Mouse (Mus musculus) cerebellum, adult 2 months (tissue): Measurements from ENCODE around the gene Sh3pxd2a. TPM values are rescaled to one million over a fixed set of nuclear protein-coding genes. Genes with fewer than 3 reads are reported as not detected.

ENCODE experiments used
- DNase-seq, 2 experiments: peaks; one replicate each; pipeline ENCODE4 v3.0.0; 2021
- H3K27ac ChIP-seq: fragments of 200-500 bp; 2 replicates; pipeline ENCODE4 v1.5.1; 2012; ENCODE audit warnings: low read length, control low read depth, inconsistent platforms; ENCODE audit not compliant: insufficient read depth
- H3K27me3 ChIP-seq: fragments of 200-500 bp; 2 replicates; pipeline ENCODE4 v1.6.1; 2012; ENCODE audit warnings: inconsistent platforms, mild to moderate bottlenecking, low read length, moderate library complexity; ENCODE audit not compliant: control insufficient read depth, insufficient read depth
- H3K4me1 ChIP-seq: fragments of 200-500 bp; 2 replicates; pipeline ENCODE4 v1.6.1; 2011; ENCODE audit warnings: low read length; ENCODE audit not compliant: control insufficient read depth, insufficient read depth
- H3K4me3 ChIP-seq: fragments of 200-500 bp; replicated peaks from 2 replicates; pipeline ENCODE3; 2011; ENCODE audit warnings: mild to moderate bottlenecking, low read depth, low read length, control low read depth; ENCODE audit not compliant: insufficient read depth
- CTCF ChIP-seq: fragments of 200-500 bp; IDR thresholded peaks from 2 replicates; pipeline ENCODE4 v1.5.1; 2011; ENCODE audit warnings: low read depth, mild to moderate bottlenecking, control low read depth, low read length, moderate library complexity, borderline replicate concordance; ENCODE audit not compliant: insufficient read depth
- POLR2A ChIP-seq: fragments of 200-500 bp; IDR thresholded peaks from 2 replicates; pipeline ENCODE4 v1.6.1; 2011; ENCODE audit warnings: low read length, control low read depth, borderline replicate concordance; ENCODE audit not compliant: insufficient read depth
- WGBS: fragments of 180-500 bp; shearing (Covaris S2); methylation state at CpG from one replicate; pipeline ENCODE4 v1.1.7; 2018; 5-methylcytosine and 5-hydroxymethylcytosine counted together
- polyA plus RNA-seq: library from polyadenylated mRNA; depleted of rRNA; stranded (reverse); fragments of >200 nt; gene quantifications from 2 replicates; pipeline ENCODE4 v1.2.3, GENCODE M21; 2012

Sh3pxd2a gene
- polyA plus RNA-seq, 1 experiment: 7.9 TPM

DNA sequence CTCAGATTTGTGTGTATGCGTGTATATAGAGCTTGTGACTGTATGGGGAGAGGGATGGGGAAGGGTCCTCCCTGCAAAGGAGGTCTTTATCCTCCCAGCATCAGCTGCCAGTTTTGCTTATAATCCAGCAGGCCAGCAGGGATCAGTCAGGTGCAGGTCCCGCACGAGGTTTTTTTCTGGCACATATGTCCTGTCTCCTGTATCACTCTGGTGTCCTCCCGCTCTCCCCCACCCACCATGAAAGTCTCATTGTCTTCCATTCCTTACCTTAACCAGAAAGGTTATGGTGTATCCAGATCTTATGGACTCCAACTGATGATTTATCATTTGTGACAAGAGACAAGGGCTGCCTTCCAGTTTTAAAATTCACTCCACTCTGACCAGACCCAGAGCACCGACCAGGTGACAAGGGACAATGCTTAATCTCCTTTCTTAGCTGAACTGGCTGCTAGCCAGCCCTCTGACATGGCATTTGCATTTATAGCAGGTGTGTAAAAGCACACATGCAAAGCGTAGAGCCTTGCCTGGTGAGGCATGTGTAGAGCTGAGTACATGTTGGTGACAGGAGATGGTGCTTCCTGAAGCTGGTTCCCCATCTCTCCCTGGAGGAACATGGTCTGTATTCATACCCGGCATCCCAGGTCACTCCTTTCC, 242.6 kb downstream of the Sh3pxd2a start:
- WGBS: 20% methylated on average over 7 of the region's 7 CpGs
- peaks cover 66% of the 10 kb centered on the region for H3K4me1 ChIP-seq
- H3K4me3 ChIP-seq: no peak overlapping the region
- peak; percentile 57 to 58 for DNase-seq
- H3K27me3 ChIP-seq: no peaks in the 10 kb centered on the region
- TF ChIP-seq CTCF: no peak
- no peak for TF ChIP-seq POLR2A
- peak overlapping the region; percentile 95 for H3K27ac ChIP-seq

DNA sequence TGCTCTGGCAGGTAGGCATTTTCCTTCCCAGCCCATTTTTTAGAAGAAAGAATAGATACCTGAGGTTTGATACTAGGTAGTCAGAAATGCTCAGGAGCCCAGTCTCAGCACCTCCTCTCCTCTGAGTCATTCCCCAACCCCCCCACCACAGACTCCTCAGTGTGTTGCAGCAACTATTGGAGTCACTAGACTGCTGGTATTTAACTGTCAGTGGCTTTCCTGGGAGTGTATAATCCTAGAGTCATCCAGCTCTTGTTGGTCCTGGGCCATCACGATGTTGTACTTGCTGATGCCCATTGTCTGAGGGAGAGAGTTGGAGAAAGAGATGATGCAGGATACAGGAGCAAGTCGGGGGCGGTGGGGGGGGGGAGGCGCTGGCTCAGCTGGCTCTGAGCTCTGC, 243.2 kb downstream of the Sh3pxd2a start:
- peak in 1 of 2 experiments; percentile 54 for DNase-seq
- no peak for TF ChIP-seq CTCF
- TF ChIP-seq POLR2A: no peak
- H3K4me3 ChIP-seq: no peak overlapping the region
- H3K4me1 ChIP-seq: peaks cover 60% of the 10 kb centered on the region
- no peaks in the 10 kb centered on the region for H3K27me3 ChIP-seq
- peak overlapping the region; percentile 95 for H3K27ac ChIP-seq
- 48% methylated on average over 4 of the region's 4 CpGs for whole genome bisulfite sequencing

DNA sequence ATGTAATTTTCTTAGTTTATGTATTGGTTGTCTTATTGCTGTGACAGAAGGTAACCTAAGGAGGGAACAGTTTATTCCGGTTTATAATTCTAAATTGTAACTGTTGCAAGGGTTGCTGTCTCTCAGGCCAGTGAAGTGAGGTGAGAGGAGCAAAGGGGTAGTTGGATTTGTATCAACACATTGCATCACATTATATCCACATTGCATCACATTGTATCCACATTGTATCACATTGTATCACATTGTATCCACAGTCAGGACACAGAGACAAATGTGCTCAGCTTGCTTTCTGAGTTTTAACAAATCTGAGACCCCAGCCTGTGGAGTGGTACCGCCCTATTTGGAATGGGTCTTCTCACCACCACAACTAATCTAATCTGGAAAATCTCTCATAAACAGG, 244.0 kb downstream of the Sh3pxd2a start:
- TF ChIP-seq POLR2A (no peak), CTCF (no peak)
- Histone ChIP-seq H3K27ac (no peak overlapping the region), H3K4me3 (no peak overlapping the region), H3K4me1 (peaks cover 53% of the 10 kb centered on the region), H3K27me3 (no peaks in the 10 kb centered on the region)
- 88% methylated on average over 2 of the region's 2 CpGs for WGBS
- no peak for DNase-seq

DNA sequence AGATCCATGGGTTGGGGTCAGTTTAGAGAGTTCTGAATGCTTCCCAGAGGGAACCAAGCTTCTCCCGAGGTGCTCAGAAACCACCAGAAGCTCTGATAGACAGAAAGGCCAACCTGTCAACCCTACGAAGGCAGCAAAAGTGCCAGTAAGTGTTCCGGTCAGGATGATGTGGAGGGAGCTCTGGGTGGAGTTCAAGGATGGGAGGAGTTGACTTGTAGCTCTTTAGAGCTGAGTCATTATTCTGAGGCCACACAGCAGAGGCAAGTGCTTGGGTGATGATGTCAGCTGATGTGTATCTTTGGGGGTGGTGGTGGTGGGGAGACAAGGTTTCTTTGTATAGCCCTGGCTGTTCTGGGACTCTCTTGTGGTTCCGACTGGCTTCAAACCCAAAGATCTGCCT, 244.6 kb downstream of the Sh3pxd2a start:
- Histone ChIP-seq H3K4me1 (peaks cover 52% of the 10 kb centered on the region), H3K4me3 (no peak overlapping the region), H3K27ac (peak overlapping the region; percentile 5; the same call in 1 of the 2 replicates), H3K27me3 (no peaks in the 10 kb centered on the region)
- 76% methylated on average over 4 of the region's 4 CpGs for WGBS
- no peak for TF ChIP-seq CTCF
- TF ChIP-seq POLR2A: no peak
- DNase-seq: no peak

DNA sequence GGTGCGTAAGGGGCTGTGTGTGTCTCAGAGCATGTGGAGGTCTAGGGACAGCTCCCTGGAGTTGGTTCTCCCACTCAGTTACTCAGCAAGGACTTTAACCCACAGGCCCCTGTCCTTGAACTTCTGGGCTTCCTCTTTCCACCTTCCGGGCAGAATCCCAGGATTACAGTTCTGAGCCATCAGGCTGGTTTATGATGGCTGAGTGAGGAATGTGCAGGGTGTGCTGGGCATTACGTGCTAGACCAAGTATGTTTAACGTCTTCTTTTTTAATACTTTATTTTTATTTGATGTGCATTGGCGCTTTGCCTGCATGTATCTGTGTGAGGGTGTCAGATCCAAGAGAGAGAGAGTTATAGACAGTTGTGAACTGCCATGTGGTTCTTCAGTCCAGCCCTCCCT, 247.4 kb downstream of the Sh3pxd2a start:
- no peak for DNase-seq
- no peak overlapping the region for H3K27ac ChIP-seq
- 72% methylated on average over 5 of the region's 5 CpGs for WGBS
- H3K4me1 ChIP-seq: peaks cover 45% of the 10 kb centered on the region
- no peak for TF ChIP-seq POLR2A
- no peak for TF ChIP-seq CTCF
- H3K4me3 ChIP-seq: no peak overlapping the region
- H3K27me3 ChIP-seq: no peaks in the 10 kb centered on the region

DNA sequence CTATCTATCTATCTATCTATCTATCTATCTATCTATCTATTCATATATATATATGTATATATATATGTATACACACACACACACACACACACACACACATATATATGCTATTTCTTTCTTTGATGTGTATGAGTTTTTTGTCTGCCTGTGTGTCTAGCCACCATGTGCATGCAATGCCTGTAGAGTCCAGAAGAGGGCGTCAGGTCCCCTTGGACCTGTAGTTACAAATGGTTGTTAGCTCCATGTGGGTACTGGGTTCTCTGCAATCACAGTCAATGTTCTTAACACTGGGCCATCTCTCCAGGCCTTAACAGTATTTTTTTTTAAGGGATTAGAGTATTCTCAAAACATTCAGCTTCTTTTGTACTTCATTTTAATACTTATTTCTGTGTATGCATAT, 250.7 kb downstream of the Sh3pxd2a start:
- peaks cover 35% of the 10 kb centered on the region for H3K4me1 ChIP-seq
- H3K4me3 ChIP-seq: no peak overlapping the region
- WGBS: 83% methylated on average over 1 of the region's 1 CpGs
- peak; percentile 45; the same call in 1 of the 2 replicates for TF ChIP-seq CTCF
- no peak for TF ChIP-seq POLR2A
- H3K27ac ChIP-seq: no peak overlapping the region
- no peaks in the 10 kb centered on the region for H3K27me3 ChIP-seq
- DNase-seq: no peak

DNA sequence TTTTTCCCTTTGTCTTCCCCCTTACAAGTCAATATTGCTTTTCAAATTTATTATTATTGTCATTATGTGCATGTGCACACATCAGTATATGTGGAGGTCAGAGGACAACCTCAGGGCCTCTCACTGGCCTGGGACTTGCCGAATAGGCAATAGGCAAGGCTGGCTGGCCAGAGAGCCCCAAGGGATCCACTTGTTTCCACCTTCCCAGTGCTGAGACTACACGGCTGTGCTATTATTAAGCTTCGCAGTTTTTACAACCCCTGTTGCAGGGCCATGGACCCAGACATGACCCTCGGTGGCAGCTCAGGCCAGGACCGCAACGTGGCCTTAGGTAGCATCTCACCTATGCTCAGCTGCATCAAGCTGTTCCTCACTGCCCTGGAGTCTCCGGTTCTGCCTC, 251.8 kb downstream of the Sh3pxd2a start:
- 35% methylated on average over 7 of the region's 7 CpGs for WGBS
- peak in 1 of 2 experiments; percentile 64 for DNase-seq
- TF ChIP-seq POLR2A: no peak
- TF ChIP-seq CTCF: no peak
- peak overlapping the region; percentile 98 for H3K27ac ChIP-seq
- H3K4me1 ChIP-seq: peaks cover 35% of the 10 kb centered on the region
- H3K4me3 ChIP-seq: no peak overlapping the region
- no peaks in the 10 kb centered on the region for H3K27me3 ChIP-seq

DNA sequence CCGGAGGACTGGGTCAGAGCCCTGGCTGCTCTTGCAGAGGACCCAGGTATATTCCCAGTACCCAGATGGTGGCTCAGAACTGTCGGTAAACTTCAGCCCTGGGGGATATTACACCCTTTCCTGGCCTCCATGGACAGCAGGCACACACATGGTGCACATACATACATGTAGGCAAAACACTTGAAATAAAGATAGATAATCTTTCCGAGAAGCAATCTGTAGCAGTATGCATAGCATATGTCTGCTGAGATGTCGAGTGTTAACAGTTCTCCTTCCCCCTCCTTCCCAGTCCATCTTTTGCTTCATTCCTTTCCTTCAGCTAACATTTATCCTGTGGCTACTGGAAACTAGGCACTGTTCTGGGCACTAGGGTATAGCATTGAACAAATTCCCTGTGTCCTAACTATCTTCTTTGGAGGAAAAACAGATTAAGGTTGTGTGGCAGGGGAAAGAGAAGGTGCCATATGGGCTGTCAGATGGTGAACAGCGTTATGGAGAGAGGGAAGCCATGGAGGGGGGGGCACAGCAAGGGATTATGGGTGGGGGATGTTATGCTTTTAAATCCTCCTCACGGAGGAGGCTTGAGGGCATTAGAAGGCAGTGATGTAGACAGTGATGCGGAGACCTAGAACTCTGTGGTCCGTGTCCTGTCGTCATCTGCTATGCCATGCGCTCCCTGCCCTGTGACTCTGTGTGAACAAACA, 252.4 kb downstream of the Sh3pxd2a start:
- Histone ChIP-seq H3K4me1 (peaks cover 35% of the 10 kb centered on the region), H3K27me3 (no peaks in the 10 kb centered on the region), H3K4me3 (no peak overlapping the region), H3K27ac (peak overlapping the region; percentile 98)
- DNase-seq: peak; percentile 79 to 90
- 7% methylated on average over 10 of the region's 10 CpGs for WGBS
- TF ChIP-seq CTCF (no peak), POLR2A (peak; percentile 58; the same call in 1 of the 2 replicates)
